Mouse (Mus musculus): ENCODE measurements around the gene Arnt2. TPM values are rescaled to one million over a fixed set of nuclear protein-coding genes. Genes with fewer than 3 reads are reported as not detected.
A peak's percentile ranks its signal among the peaks of the same experiment; 100 is the strongest.

Gene Arnt2
- polyA plus RNA-seq, 1 experiment: 5.6 TPM

DNA sequence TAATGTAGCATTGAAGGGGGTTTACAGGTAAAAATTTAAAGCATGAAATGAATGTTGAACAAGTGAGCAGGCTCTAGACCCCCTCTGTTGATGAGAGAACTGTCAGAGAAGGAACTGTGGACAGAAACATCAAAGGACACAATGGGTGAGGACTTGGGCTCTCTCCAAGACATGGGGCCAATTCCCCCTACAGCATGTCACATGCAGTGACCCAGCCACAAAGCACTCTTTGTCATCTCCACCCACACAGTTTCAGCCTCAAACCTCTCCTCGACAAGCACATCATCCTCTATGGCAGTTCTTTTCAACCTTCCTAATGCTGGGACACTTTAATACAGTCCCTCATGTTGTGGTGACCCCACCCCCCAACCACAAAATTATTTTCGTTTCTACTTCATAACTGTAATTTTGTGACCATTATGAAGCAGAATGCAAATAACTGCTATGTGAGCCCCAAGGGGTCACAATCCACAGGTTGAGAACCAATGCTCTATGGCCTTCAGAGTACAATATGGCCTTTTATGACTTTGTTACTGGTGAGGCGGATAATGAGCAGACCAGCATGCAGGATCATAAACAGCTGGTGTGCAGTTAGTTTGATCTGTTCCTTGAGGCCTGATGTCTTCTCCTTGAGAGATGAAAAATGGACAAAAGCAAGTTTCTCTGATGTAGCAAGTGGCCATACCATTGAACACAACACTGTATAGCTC lies 10.8 kb upstream of the Arnt2 start:
- TF ChIP-seq CTCF (IDR thresholded peaks at IDR 0.05; ENCODE audit: control insufficient read depth, insufficient read depth, insufficient replicate concordance, low read depth, low read length) (no peak), POLR2A (IDR thresholded peaks at IDR 0.05; ENCODE audit: control insufficient read depth, low read depth, low read length) (no peak)
- no peaks in the 10 kb centered on the region for H3K4me1 ChIP-seq (ENCODE audit: control insufficient read depth, insufficient read depth, low read length)
- no peak overlapping the region for H3K27ac ChIP-seq (ENCODE audit: control insufficient read depth, insufficient read depth, low read depth, low read length)

GRCm38 (mm10) chr7:84417441-84417840 lies 7.5 kb upstream of the Arnt2 start:
- no peak for TF ChIP-seq CTCF (IDR thresholded peaks at IDR 0.05; ENCODE audit: control insufficient read depth, insufficient read depth, insufficient replicate concordance, low read depth, low read length)
- Histone ChIP-seq H3K27me3 (ENCODE audit: control insufficient read depth, insufficient read depth, low read length) (no peaks in the 10 kb centered on the region), H3K4me3 (ENCODE audit: control insufficient read depth, low read depth, low read length) (no peak overlapping the region), H3K27ac (ENCODE audit: control insufficient read depth, insufficient read depth, low read depth, low read length) (no peak overlapping the region), H3K36me3 (ENCODE audit: control insufficient read depth, insufficient read depth, low read length) (no peaks in the 10 kb centered on the region), H3K4me1 (ENCODE audit: control insufficient read depth, insufficient read depth, low read length) (no peaks in the 10 kb centered on the region)

More for the DNA sequence above, 10.8 kb upstream of the Arnt2 start:
- Histone ChIP-seq H3K36me3 (ENCODE audit: control insufficient read depth, insufficient read depth, low read length) (no peaks in the 10 kb centered on the region), H3K4me3 (ENCODE audit: control insufficient read depth, low read depth, low read length) (no peak overlapping the region), H3K27me3 (ENCODE audit: control insufficient read depth, insufficient read depth, low read length) (no peaks in the 10 kb centered on the region)

DNA sequence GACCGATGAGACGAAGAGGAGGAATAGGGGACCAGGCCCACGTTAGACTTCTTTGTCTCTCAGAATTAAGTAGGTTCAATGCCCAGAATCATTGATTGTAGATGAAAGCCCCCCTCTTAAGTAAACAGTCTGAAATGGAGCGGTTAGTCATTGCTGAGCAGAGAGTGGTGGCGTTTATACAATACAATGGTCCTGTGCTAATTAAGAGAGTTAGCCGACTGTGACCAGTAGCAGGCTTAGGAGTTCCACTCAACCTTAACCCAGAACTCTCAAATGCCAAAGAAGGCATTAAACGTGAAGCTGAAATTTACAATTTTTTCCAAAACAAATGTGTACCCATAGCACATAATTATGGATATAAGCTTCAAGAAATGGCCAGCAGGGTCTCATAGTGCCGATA lies 2.6 kb upstream of the Arnt2 start:
- Histone ChIP-seq H3K27ac (ENCODE audit: control insufficient read depth, insufficient read depth, low read depth, low read length) (no peak overlapping the region), H3K4me1 (ENCODE audit: control insufficient read depth, insufficient read depth, low read length) (peaks cover 9% of the 10 kb centered on the region), H3K27me3 (ENCODE audit: control insufficient read depth, insufficient read depth, low read length) (no peaks in the 10 kb centered on the region), H3K4me3 (ENCODE audit: control insufficient read depth, low read depth, low read length) (no peak overlapping the region), H3K36me3 (ENCODE audit: control insufficient read depth, insufficient read depth, low read length) (no peaks in the 10 kb centered on the region)
- TF ChIP-seq CTCF (IDR thresholded peaks at IDR 0.05; ENCODE audit: control insufficient read depth, insufficient read depth, insufficient replicate concordance, low read depth, low read length) (no peak), POLR2A (IDR thresholded peaks at IDR 0.05; ENCODE audit: control insufficient read depth, low read depth, low read length) (no peak)

DNA sequence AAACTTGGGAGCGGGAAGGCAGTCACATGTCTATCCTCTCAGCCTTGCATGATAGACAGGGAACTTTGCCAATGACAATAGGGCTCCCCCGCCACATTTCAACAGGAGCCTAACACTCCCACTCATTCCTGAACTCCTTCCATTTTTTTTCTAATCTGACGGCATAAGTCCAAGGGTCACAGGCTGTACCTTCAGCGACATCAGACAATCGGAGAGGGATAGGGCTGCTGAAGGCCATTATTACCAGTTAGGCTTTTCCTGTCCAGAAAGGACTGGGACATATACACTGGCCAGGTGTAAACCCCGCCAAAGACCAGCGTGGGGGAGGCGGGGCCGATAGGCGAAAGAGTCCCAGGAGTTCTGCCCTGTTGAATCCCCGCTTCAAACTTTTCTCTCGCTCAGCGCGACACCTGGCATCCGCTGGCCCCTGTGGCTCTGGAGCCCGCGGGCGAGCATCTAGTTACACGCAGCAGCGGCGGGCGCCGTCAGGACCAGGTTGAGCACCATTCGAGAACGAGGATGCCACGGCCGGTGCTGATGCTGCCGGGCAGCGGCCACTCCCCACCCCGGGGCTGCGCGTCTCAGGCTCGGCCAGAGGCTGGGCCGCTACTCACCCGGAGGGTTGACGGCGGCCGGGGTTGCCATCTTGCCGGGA lies 608 bp downstream of the Arnt2 start:
- no peak overlapping the region for H3K27ac ChIP-seq (ENCODE audit: control insufficient read depth, insufficient read depth, low read depth, low read length)
- H3K27me3 ChIP-seq (ENCODE audit: control insufficient read depth, insufficient read depth, low read length): no peaks in the 10 kb centered on the region
- TF ChIP-seq CTCF (IDR thresholded peaks at IDR 0.05; ENCODE audit: control insufficient read depth, insufficient read depth, insufficient replicate concordance, low read depth, low read length) (no peak), POLR2A (IDR thresholded peaks at IDR 0.05; ENCODE audit: control insufficient read depth, low read depth, low read length) (no peak)
- H3K4me3 ChIP-seq (ENCODE audit: control insufficient read depth, low read depth, low read length): peak overlapping the region; percentile 62
- peaks cover 9% of the 10 kb centered on the region for H3K4me1 ChIP-seq (ENCODE audit: control insufficient read depth, insufficient read depth, low read length)
- H3K36me3 ChIP-seq (ENCODE audit: control insufficient read depth, insufficient read depth, low read length): no peaks in the 10 kb centered on the region

DNA sequence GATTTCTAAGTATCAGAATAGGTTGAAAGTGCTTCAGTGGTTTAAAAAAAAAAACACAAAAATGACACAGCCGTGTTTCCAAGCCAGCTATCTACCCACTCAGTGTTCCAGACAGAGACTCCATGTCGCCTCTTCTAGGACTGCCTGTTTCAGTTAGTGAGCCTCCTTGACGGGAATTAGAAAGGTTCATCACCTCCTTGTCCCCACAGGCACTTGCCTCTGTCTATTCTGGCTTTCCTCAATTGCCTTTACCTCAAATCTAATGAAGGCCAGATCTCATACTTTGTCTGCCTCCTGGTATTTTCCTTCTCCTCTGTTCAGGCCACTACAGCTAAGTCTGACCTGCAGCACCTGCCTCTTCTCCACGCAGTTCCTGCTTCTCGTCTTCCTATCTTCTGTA lies 1.7 kb downstream of the Arnt2 start:
- no peak overlapping the region for H3K4me3 ChIP-seq (ENCODE audit: control insufficient read depth, low read depth, low read length)
- H3K27me3 ChIP-seq (ENCODE audit: control insufficient read depth, insufficient read depth, low read length): no peaks in the 10 kb centered on the region
- no peak overlapping the region for H3K27ac ChIP-seq (ENCODE audit: control insufficient read depth, insufficient read depth, low read depth, low read length)
- no peaks in the 10 kb centered on the region for H3K36me3 ChIP-seq (ENCODE audit: control insufficient read depth, insufficient read depth, low read length)
- no peak for TF ChIP-seq POLR2A (IDR thresholded peaks at IDR 0.05; ENCODE audit: control insufficient read depth, low read depth, low read length)
- no peak for TF ChIP-seq CTCF (IDR thresholded peaks at IDR 0.05; ENCODE audit: control insufficient read depth, insufficient read depth, insufficient replicate concordance, low read depth, low read length)
- H3K4me1 ChIP-seq (ENCODE audit: control insufficient read depth, insufficient read depth, low read length): peaks cover 9% of the 10 kb centered on the region

DNA sequence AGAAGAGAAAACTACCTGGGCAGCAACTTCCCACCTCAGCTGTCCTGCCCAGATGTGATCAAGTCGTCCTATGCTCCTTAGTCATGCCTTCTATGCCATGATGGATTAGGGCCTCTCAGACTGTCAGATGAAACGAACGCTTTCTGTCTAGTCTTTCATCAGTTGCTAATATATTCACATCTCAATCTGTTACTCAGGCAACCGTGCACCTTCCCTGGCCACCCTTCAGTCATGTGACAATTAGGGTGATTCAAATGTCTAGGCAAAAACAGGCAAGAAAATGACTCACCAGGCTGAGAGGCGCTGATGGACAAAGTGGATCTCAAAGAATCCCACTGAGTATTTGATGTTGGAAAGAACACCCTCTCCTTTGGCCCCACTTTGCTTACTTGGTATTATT lies 6.6 kb downstream of the Arnt2 start:
- no peaks in the 10 kb centered on the region for H3K36me3 ChIP-seq (ENCODE audit: control insufficient read depth, insufficient read depth, low read length)
- no peaks in the 10 kb centered on the region for H3K4me1 ChIP-seq (ENCODE audit: control insufficient read depth, insufficient read depth, low read length)
- no peak overlapping the region for H3K27ac ChIP-seq (ENCODE audit: control insufficient read depth, insufficient read depth, low read depth, low read length)

DNA sequence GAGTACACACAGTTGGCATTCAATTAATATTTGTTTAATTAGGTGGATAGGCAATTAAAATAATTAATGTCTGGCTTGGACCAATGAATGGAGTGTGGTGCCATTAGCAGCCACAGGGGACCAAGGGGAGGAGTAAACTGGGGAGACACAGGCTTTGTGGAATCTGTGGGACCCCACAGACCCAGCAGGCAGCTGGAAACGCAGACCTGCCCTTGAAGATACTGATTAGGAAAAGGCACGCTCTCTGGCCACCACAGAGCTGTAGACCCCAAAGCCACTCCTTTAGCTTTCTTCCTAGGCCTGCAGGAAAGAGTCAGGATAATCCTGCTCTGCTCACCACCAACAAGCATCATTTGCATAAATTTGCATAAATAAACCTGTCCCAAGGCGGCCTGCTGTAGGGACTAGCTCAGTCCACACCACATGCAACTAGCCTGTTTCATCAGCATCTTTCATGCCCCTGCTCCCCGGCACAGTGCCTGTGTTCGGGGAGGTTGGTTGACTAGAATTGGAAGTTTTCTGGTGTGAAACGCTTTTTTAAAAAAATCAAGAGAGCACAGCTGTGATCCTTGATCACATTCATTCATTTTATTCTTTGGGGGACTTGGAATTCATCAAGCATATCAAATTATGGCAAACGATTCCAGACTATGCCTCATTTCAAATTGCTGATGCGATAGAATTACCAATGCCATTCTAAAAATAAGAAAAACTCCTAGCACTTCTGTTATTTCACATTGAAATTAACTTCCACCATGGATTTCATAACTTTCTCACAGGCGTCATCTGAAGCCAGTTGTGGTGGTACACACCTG lies 8.1 kb downstream of the Arnt2 start:
- H3K4me1 ChIP-seq (ENCODE audit: control insufficient read depth, insufficient read depth, low read length): no peaks in the 10 kb centered on the region
- H3K4me3 ChIP-seq (ENCODE audit: control insufficient read depth, low read depth, low read length): no peak overlapping the region
- H3K27me3 ChIP-seq (ENCODE audit: control insufficient read depth, insufficient read depth, low read length): no peaks in the 10 kb centered on the region
- H3K27ac ChIP-seq (ENCODE audit: control insufficient read depth, insufficient read depth, low read depth, low read length): no peak overlapping the region
- no peak for TF ChIP-seq CTCF (IDR thresholded peaks at IDR 0.05; ENCODE audit: control insufficient read depth, insufficient read depth, insufficient replicate concordance, low read depth, low read length)
- no peak for TF ChIP-seq POLR2A (IDR thresholded peaks at IDR 0.05; ENCODE audit: control insufficient read depth, low read depth, low read length)
- no peaks in the 10 kb centered on the region for H3K36me3 ChIP-seq (ENCODE audit: control insufficient read depth, insufficient read depth, low read length)

More for the DNA sequence above, 6.6 kb downstream of the Arnt2 start:
- Histone ChIP-seq H3K27me3 (ENCODE audit: control insufficient read depth, insufficient read depth, low read length) (no peaks in the 10 kb centered on the region), H3K4me3 (ENCODE audit: control insufficient read depth, low read depth, low read length) (no peak overlapping the region)
- no peak for TF ChIP-seq CTCF (IDR thresholded peaks at IDR 0.05; ENCODE audit: control insufficient read depth, insufficient read depth, insufficient replicate concordance, low read depth, low read length)
- no peak for TF ChIP-seq POLR2A (IDR thresholded peaks at IDR 0.05; ENCODE audit: control insufficient read depth, low read depth, low read length)

Data from testis, adult 2 months (tissue).